Mouse (Mus musculus): ENCODE results near the gene Gnb2. TPM values are rescaled to one million over a fixed set of nuclear protein-coding genes. Genes with fewer than 3 reads are reported as not detected.

Gene Gnb2
- polyA plus RNA-seq, 1 experiment from 2014 or later: 417 TPM

DNA sequence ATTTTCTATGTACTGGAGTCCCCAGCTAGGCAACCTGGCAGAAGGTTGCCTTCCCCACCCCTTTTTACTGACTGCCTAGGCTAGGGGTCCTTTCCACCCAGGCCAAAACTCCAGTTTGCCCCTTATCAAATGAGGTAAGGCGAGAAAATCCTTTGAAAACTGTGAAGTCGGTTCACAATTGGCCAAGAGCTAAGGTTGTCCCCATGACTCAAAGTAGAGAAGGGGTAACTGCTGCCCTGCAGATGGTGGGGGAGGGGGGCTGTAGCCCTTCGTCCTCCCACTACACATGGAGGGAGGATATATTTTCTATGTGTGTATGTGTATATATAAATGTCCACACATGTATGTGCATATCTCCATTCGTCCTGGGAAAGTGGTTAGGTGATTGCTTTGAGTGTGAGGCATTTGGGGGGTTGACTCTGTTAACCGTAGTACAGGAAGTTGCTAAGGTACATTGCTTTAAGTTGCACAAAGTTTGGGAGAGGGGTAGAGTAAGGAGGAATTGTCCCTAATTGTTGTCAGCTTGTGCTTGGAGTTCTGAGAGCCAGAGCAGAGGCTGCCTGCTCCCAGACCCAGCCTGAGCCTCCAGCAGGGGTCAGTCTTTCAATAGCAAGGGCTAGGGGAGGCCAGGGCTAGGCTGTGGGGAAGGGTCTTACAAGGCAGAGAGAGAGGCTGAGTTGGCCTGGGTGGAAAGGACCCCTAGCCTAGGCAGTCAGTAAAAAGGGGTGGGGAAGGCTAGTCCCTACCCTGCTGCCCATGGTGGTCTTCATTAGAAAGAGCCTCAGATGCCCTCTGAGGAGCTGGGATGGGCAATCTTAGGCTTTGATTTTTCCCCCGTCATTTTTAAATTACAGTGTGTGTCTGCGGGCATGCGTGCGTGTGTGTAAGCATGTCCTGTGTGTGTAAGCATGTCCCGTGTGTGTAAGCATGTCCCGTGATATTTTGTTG lies 20.2 kb downstream of the Gnb2 start:
- Histone ChIP-seq H3K27ac (0 out of 2 replicates have a peak overlapping the region, but pooled peaks have one; percentile 13), H3K36me3 (replicated peaks) (peaks cover 10% of the 10 kb centered on the region; the same call in 1 of the 2 replicates), H3K9ac (peak overlapping the region; percentile 100; the same call in 1 of the 2 replicates), H3K9me3 (no peaks in the 10 kb centered on the region), H3K4me3 (replicated peaks) (no peak overlapping the region; the same call in none of the 2 replicates), H3K4me2 (peak overlapping the region; percentile 5), H3K27me3 (no peaks in the 10 kb centered on the region), H3K4me1 (peaks cover 47% of the 10 kb centered on the region)
- peak; percentile 36 for ATAC-seq (ENCODE audit: low FRiP score)
- 81% methylated on average over 11 of the region's 11 CpGs for WGBS

DNA sequence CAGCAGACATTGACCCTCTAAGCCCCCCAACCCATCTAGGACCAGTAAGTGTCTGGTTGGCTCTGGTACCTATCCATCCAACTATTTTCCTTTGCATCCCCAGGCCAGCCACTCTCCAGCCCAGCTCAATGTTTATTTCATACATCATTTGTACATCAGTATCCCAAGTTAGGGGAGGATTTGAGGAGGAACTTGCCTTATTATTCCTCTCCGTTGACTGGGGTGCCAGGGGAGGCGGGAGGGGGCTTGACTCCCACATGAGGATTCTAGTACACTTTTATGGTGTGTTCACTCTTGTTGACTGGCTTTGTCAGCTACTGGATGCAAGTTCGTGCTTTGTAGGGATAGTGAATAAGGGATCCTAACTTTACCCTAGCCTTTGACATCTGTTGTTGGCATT lies 21.6 kb downstream of the Gnb2 start:
- H3K36me3 ChIP-seq (replicated peaks): peaks cover 6% of the 10 kb centered on the region; the same call in 1 of the 2 replicates
- no peaks in the 10 kb centered on the region for H3K27me3 ChIP-seq
- peak overlapping the region; percentile 100 for H3K9ac ChIP-seq
- peak overlapping the region; percentile 100 for H3K4me3 ChIP-seq (replicated peaks)
- ATAC-seq (ENCODE audit: low FRiP score): no peak
- no peaks in the 10 kb centered on the region for H3K9me3 ChIP-seq
- 71% methylated on average over 3 of the region's 3 CpGs for WGBS
- peaks cover 47% of the 10 kb centered on the region for H3K4me1 ChIP-seq
- H3K27ac ChIP-seq: peak overlapping the region; percentile 89; the same call in 1 of the 2 replicates
- peak overlapping the region; percentile 92 for H3K4me2 ChIP-seq

DNA sequence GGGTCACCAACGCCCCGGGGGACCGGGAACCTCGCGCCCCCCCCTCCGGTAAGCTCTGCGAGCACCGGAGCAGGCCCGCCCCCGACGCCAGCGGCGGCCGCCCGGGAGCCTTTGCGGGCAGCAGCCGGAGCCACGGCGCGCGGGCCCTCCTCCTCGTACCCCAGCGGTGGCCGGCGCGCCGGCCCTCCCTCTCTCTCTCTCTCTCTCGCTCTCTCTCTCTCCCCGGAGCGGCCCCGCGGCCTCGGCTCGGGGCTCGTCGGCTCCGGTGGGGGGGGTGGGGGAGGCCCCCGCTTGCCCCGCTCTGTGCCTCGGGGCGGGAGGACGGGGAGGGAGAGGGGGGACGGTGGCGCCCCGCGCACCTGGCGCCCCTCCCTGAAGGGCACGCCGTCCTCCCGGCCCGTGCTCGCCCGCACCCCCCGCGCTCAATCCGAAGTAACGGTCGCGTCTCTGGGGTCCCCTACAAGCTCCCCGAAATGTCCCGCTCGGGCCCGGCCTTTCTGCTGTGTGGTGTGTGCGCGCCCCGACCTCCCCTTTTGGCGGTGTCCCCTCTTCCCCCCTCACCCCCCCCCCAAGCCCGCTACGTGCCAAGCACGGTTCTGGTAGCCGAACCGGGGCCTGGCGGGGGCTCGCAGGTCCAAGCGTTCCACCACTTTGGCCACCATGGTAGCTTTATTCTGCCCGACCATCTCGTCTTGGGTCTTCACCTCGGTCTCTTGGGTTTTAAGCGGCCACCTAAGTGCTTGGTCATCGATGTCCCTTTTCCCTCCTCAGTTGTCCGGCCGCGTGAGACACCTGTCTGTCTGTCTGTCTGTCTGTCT lies 22.5 kb downstream of the Gnb2 start:
- ATAC-seq (ENCODE audit: low FRiP score): peak; percentile 52
- no peaks in the 10 kb centered on the region for H3K9me3 ChIP-seq
- peak overlapping the region; percentile 92 for H3K4me2 ChIP-seq
- H3K9ac ChIP-seq: peak overlapping the region; percentile 100
- H3K27ac ChIP-seq: peak overlapping the region; percentile 89
- H3K4me1 ChIP-seq: peaks cover 41% of the 10 kb centered on the region
- peaks cover 6% of the 10 kb centered on the region; the same call in 1 of the 2 replicates for H3K36me3 ChIP-seq (replicated peaks)
- 1% methylated on average over 33 of the region's 83 CpGs for WGBS
- H3K27me3 ChIP-seq: no peaks in the 10 kb centered on the region
- H3K4me3 ChIP-seq (replicated peaks): peak overlapping the region; percentile 100

DNA sequence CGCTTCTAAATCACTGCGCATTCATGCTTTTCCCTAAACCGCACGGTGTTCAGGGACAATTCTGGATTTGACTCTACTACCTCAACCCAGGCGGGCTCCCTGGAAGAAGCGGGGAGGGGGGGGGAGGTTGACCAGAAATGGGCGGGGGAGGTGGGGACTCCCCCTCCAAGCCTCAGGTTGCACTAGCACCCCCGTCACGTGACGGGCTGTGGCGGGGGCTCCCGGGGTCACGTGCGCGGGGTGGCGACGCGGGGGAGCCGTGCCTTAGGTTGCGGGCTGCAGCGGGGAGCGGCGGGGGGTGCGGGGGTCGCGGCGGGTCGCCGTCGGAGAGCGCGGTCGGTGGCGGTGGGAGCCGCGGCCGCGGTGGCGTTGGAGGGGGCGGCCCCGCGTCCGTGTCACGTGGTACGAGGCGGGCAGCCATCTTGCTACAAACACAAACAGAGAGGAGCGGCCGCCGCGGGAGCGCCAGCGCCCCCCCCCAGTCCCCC lies 23.3 kb downstream of the Gnb2 start:
- Histone ChIP-seq H3K27me3 (no peaks in the 10 kb centered on the region), H3K9me3 (no peaks in the 10 kb centered on the region), H3K36me3 (replicated peaks) (peaks cover 6% of the 10 kb centered on the region; the same call in 1 of the 2 replicates), H3K4me1 (peaks cover 40% of the 10 kb centered on the region), H3K9ac (peak overlapping the region; percentile 100), H3K4me3 (replicated peaks) (peak overlapping the region; percentile 100), H3K4me2 (peak overlapping the region; percentile 92), H3K27ac (peak overlapping the region; percentile 89)
- ATAC-seq (ENCODE audit: low FRiP score): peak; percentile 87
- 3% methylated on average over 37 of the region's 52 CpGs for WGBS

DNA sequence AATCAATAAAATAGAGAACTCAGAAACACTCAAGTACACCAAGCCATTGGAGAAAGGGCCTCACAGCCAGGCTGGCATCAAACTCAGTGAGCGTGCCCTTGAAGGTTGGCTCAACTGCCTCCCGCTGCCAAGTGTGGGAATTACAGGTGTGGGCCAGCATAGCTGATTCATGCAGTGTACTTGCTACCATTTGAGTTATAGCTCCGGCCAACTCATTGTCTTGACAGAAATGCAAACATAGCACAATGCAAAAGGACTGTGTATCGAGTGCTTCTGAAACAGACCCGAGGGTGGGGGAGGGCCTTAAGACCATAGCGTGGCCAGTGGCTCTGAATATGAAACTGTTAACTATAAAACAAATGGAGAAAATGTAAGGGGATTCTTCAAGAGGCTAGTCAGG lies 29.3 kb downstream of the Gnb2 start:
- H3K4me1 ChIP-seq: peaks cover 20% of the 10 kb centered on the region
- H3K27ac ChIP-seq: no peak overlapping the region
- no peaks in the 10 kb centered on the region for H3K9me3 ChIP-seq
- H3K4me3 ChIP-seq (replicated peaks): no peak overlapping the region
- H3K27me3 ChIP-seq: no peaks in the 10 kb centered on the region
- WGBS: 89% methylated on average over 6 of the region's 6 CpGs
- H3K9ac ChIP-seq: 0 out of 2 replicates have a peak overlapping the region, but pooled peaks have one; percentile 18
- no peaks in the 10 kb centered on the region for H3K36me3 ChIP-seq (replicated peaks)
- no peak overlapping the region for H3K4me2 ChIP-seq
- no peak for ATAC-seq (ENCODE audit: low FRiP score)

DNA sequence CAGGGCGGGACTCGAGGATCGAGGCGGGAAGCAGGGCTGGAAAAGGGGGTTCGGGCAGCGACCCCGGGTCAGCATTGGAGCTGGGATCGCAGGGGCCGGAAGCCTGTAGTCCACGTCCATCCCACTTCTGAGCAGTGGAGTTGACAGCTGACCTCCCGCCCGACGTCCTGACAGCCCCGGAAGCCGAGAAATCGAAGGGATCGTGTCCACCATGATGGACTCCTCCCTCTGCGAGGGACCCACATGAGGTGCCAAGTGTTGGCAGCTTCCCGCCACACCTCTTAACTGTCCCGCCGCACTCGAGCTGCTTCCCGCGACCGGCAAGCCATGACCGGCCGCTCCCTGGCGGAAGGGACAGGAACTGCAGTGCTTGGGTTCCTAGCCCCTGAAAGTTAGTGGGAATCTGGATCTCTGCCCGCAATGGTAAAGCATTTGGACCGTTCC lies 30.6 kb downstream of the Gnb2 start:
- Histone ChIP-seq H3K4me1 (peaks cover 20% of the 10 kb centered on the region), H3K9me3 (no peaks in the 10 kb centered on the region), H3K4me3 (replicated peaks) (peak overlapping the region; percentile 59), H3K9ac (peak overlapping the region; percentile 63), H3K27me3 (no peaks in the 10 kb centered on the region), H3K36me3 (replicated peaks) (no peaks in the 10 kb centered on the region), H3K27ac (peak overlapping the region; percentile 89), H3K4me2 (peak overlapping the region; percentile 87)
- peak; percentile 81 for ATAC-seq (ENCODE audit: low FRiP score)
- 0% methylated on average over 30 of the region's 30 CpGs for WGBS

DNA sequence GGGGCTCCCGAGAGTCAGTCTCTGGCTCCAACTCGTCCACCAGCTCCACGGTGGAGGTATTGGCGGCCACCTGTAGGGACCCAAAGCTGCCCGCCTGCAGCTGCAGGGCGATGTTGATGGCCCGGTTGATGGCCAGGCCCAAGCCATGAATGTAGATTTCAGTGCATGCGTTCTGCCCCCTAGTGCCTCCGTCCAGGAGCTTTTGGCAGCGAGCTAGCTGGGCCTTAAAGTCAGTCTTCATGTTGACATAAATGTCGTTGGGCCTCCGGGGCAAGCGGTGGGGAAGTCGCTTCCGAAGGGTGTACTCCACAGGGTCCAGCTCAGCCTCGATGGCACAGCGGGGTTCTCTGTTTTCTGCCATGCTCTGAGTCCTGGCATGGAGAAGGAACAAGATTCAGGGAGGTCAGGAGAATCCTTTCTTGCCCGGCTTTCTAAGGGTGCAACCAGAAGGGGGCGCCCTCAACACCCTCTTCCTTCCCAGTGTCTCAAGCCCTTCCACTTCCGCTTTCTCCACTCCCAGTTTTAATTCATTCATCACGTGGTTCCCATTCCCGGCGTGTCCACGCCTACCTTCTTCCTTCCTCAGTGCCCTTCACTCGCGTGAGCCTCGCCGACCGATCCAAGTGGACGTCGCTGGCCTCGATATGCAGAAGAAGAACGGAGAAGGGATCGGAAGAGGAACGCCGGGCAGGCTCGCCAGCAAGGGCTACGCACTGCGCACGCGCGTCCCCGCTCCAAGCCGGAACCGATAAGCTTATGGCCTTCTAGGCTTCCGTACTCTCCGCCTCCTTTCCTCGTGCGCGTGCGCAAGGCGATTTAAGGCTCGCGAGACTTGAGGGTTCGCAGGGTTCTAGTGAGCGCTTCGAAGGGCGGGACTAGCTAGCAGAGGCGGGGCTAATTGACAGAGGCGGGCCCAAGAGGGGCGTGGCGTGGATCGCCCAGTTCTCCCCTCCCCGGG lies 31.3 kb downstream of the Gnb2 start, which contains the start of gene Pop7:
Gene Pop7, minus strand, starts transcription at position 810 of the 958 bp plus-strand sequence.
- H3K4me1 ChIP-seq: peaks cover 20% of the 10 kb centered on the region
- peak within 1 kb of the TSS; percentile 59 for H3K4me3 ChIP-seq (replicated peaks)
- no peaks in the 10 kb centered on the region for H3K9me3 ChIP-seq
- H3K27ac ChIP-seq: peak within 1 kb of the TSS; percentile 96
- 3% methylated on average over 64 of the region's 64 CpGs for WGBS
- H3K9ac ChIP-seq: peak within 1 kb of the TSS; percentile 79
- no peaks in the 10 kb centered on the region for H3K36me3 ChIP-seq (replicated peaks)
- peak; percentile 96 for ATAC-seq (ENCODE audit: low FRiP score)
- no peaks in the 10 kb centered on the region for H3K27me3 ChIP-seq
- H3K4me2 ChIP-seq: peak within 1 kb of the TSS; percentile 87

DNA sequence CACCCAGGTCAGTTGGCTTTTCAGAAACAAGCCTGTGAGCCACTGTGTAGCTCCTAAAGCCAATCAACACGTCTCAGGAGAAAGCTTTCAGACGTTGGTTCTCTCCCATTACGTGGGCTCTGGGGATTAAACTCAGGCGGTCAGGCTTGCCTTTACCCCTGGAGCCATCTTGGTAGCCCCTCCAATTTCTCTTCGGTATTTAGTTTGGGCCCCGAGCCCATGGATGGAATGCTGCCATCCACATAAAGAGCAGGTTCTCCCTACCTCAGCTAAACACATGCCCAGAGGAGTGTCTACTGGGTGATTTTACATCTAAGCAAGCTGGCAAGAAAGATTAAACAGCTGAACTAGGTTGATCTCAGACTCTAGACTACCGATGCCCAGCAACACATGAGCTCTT lies 33.1 kb downstream of the Gnb2 start:
- WGBS: 97% methylated on average over 7 of the region's 7 CpGs
- H3K27ac ChIP-seq: no peak overlapping the region
- H3K36me3 ChIP-seq (replicated peaks): no peaks in the 10 kb centered on the region
- H3K9me3 ChIP-seq: no peaks in the 10 kb centered on the region
- no peak for ATAC-seq (ENCODE audit: low FRiP score)
- H3K27me3 ChIP-seq: no peaks in the 10 kb centered on the region
- no peak overlapping the region for H3K9ac ChIP-seq
- H3K4me1 ChIP-seq: peaks cover 20% of the 10 kb centered on the region
- no peak overlapping the region for H3K4me3 ChIP-seq (replicated peaks)
- no peak overlapping the region for H3K4me2 ChIP-seq

DNA sequence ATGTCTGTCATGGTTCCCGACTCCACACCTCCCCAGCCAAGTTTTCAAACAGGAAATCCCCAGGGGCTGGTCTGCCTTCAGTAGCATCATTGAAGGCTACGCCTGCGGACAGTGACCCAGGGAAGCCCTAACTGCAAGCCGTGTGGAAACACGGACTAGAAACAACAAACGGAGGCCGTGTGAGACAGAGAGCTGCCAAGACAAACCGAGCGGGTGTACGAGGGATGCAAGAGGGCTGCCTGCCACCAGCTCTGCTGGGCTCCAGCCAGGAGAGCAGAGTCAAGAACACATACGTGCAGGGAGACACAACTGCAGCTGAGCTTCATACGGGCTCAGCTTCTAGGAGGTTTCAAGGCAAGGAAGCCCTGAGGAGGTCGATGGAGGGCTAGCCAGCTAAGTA lies 39.5 kb downstream of the Gnb2 start:
- Histone ChIP-seq H3K4me1 (no peaks in the 10 kb centered on the region), H3K9ac (no peak overlapping the region), H3K4me2 (no peak overlapping the region), H3K27me3 (no peaks in the 10 kb centered on the region), H3K9me3 (no peaks in the 10 kb centered on the region), H3K36me3 (replicated peaks) (no peaks in the 10 kb centered on the region), H3K27ac (no peak overlapping the region), H3K4me3 (replicated peaks) (no peak overlapping the region)
- no peak for ATAC-seq (ENCODE audit: low FRiP score)
- WGBS: 84% methylated on average over 13 of the region's 13 CpGs

DNA sequence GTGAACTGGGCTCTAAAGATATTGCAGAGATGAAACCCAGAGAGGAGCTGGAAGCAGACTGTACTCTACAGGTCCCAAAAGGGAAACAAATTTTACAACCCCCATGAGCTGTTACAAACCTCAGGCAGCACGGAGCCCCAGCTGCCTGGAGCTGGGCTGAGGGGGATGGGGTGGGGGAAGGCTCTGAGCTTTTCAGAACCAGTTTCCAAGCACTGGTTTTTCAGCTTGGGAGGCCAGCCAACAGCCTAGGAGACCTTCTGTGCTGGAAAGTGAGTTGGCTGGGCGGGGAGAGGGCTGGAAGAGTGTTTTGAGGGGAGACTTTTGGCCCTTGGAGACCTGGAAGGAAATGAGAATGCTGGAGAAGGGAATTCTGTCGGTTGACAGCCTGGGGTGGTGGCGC lies 41.8 kb downstream of the Gnb2 start:
- no peak for ATAC-seq (ENCODE audit: low FRiP score)

DNA sequence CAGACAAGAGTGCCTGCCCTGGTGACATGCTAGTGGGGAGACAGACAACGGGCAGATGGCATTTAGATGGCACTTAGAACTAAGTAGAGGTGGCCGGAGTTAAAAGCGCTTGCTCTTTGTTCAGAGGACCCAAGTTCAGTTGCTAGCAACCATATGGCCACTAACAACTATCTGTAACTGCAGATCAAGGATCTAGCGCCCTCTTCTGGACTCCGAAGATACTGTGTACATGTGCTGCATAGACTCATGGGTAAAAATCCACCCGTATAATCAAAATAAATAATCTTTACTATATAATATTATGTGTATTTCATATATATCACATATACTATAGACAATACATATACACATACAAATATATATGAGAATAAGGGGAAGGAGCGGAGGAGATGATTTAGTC lies 45.7 kb downstream of the Gnb2 start:
- no peak overlapping the region for H3K9ac ChIP-seq
- H3K27me3 ChIP-seq: peaks cover 16% of the 10 kb centered on the region; the same call in 1 of the 2 replicates
- WGBS: 89% methylated on average over 7 of the region's 7 CpGs
- no peak overlapping the region for H3K27ac ChIP-seq
- no peak for ATAC-seq (ENCODE audit: low FRiP score)
- H3K4me1 ChIP-seq: peaks cover 13% of the 10 kb centered on the region
- no peak overlapping the region for H3K4me3 ChIP-seq (replicated peaks)
- H3K4me2 ChIP-seq: no peak overlapping the region
- H3K36me3 ChIP-seq (replicated peaks): no peaks in the 10 kb centered on the region
- H3K9me3 ChIP-seq: no peaks in the 10 kb centered on the region

More for the DNA sequence above, 41.8 kb downstream of the Gnb2 start:
- Histone ChIP-seq H3K36me3 (replicated peaks) (no peaks in the 10 kb centered on the region), H3K27me3 (peaks cover 2% of the 10 kb centered on the region; the same call in 1 of the 2 replicates), H3K4me3 (replicated peaks) (no peak overlapping the region), H3K9me3 (no peaks in the 10 kb centered on the region), H3K27ac (no peak overlapping the region), H3K9ac (no peak overlapping the region), H3K4me1 (no peaks in the 10 kb centered on the region), H3K4me2 (no peak overlapping the region)
- 69% methylated on average over 4 of the region's 4 CpGs for WGBS

All from forebrain, embryonic 12.5 days (tissue).